Mouse (Mus musculus): Measurements from ENCODE around the gene Fign. TPM values are rescaled to one million over a fixed set of nuclear protein-coding genes. Genes with fewer than 3 reads are reported as not detected.
A peak's percentile ranks its signal among the peaks of the same experiment; 100 is the strongest.

The Fign gene
- total and polyA plus RNA-seq, 2 experiments from 2014 or later: 10.7 to 11.6 TPM

- WGBS: 65% methylated on average over 3 of the region's 3 CpGs
- H3K27ac ChIP-seq (ENCODE audit: low read depth, low read length): no peak overlapping the region
These were observed 19.3 kb downstream of the Fign start for GRCm38 (mm10) chr2:64078551-64078950.

DNA sequence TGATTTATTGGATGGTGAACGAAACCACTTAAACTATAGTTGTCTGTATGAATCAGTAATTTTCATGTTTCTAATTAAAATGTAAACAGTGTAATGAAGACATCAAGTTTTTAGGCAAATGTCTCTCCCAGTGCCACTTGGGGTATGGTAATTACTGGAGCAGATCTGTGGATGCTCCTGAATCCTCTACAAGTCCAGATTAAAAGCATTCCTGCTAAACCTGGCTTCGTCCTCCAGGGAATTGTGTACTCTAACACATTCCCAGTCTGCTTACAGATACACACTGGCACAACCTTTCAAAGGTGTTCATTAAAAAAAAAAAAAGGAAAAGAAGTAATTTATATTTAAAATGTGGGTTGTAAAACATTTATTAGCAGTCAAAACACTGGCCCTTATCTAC, 20.0 kb downstream of the Fign start:
- no peak overlapping the region for H3K9ac ChIP-seq
- 50% methylated on average over 2 of the region's 2 CpGs for WGBS
- H3K4me3 ChIP-seq (ENCODE audit: low read depth, low read length): no peak overlapping the region
- TF ChIP-seq CTCF (IDR thresholded peaks at IDR 0.05; ENCODE audit: low read depth): no peak
- no peaks in the 10 kb centered on the region for H3K4me1 ChIP-seq (ENCODE audit: insufficient read depth)
- no peak for DNase-seq
- peaks cover 3% of the 10 kb centered on the region; the same call in 1 of the 2 replicates for H3K27me3 ChIP-seq (ENCODE audit: insufficient read depth, low read length)
- H3K27ac ChIP-seq (ENCODE audit: low read depth, low read length): no peak overlapping the region
- no peaks in the 10 kb centered on the region for H3K36me3 ChIP-seq (ENCODE audit: insufficient read depth)
- H3K9me3 ChIP-seq (ENCODE audit: low read length): no peaks in the 10 kb centered on the region
- no peak overlapping the region for H3K4me2 ChIP-seq (ENCODE audit: low read depth)
- ATAC-seq: no peak

More at GRCm38 (mm10) chr2:64078551-64078950, 19.3 kb downstream of the Fign start:
- Histone ChIP-seq H3K4me2 (ENCODE audit: low read depth) (no peak overlapping the region), H3K27me3 (ENCODE audit: insufficient read depth, low read length) (no peaks in the 10 kb centered on the region; the same call in 1 of the 2 replicates), H3K9ac (no peak overlapping the region), H3K4me3 (ENCODE audit: low read depth, low read length) (no peak overlapping the region), H3K4me1 (ENCODE audit: insufficient read depth) (no peaks in the 10 kb centered on the region), H3K9me3 (ENCODE audit: low read length) (no peaks in the 10 kb centered on the region), H3K36me3 (ENCODE audit: insufficient read depth) (no peaks in the 10 kb centered on the region)
- TF ChIP-seq CTCF (IDR thresholded peaks at IDR 0.05; ENCODE audit: low read depth): no peak
- no peak for DNase-seq
- ATAC-seq: no peak

DNA sequence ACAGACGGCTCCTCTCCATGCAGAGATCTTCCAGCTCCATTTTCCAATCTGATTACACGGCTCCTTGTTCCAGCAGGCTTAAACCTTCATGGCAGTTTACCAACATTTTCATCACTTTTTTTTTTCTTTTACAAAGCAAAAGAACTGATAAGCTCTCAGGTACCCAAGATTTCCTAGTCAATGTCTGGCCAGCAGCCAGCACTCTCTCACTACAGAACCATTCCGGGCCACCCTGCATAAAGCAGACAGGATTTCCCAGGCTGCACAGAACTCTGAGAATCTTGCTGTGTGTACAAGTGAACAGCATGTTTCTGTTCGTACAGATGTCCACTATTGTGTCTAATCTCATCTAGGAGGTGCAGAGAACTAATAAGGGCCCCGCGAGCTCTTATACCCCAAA, 22.0 kb downstream of the Fign start:
- H3K9me3 ChIP-seq (ENCODE audit: low read length): no peaks in the 10 kb centered on the region
- ATAC-seq (no peak), DNase-seq (no peak)
- H3K27me3 ChIP-seq (ENCODE audit: insufficient read depth, low read length): peaks cover 4% of the 10 kb centered on the region; the same call in 1 of the 2 replicates
- H3K4me3 ChIP-seq (ENCODE audit: low read depth, low read length): no peak overlapping the region
- peak overlapping the region; percentile 39; the same call in 1 of the 2 replicates for H3K4me2 ChIP-seq (ENCODE audit: low read depth)
- H3K27ac ChIP-seq (ENCODE audit: low read depth, low read length): no peak overlapping the region
- H3K36me3 ChIP-seq (ENCODE audit: insufficient read depth): no peaks in the 10 kb centered on the region
- no peak overlapping the region for H3K9ac ChIP-seq
- no peaks in the 10 kb centered on the region for H3K4me1 ChIP-seq (ENCODE audit: insufficient read depth)
- WGBS: 23% methylated on average over 6 of the region's 6 CpGs
- TF ChIP-seq CTCF (IDR thresholded peaks at IDR 0.05; ENCODE audit: low read depth): no peak

- peak overlapping the region; percentile 39 for H3K4me2 ChIP-seq (ENCODE audit: low read depth)
- H3K27ac ChIP-seq (ENCODE audit: low read depth, low read length): no peak overlapping the region
- no peak overlapping the region for H3K9ac ChIP-seq
- 20% methylated on average over 17 of the region's 17 CpGs for WGBS
- H3K9me3 ChIP-seq (ENCODE audit: low read length): no peaks in the 10 kb centered on the region
- H3K36me3 ChIP-seq (ENCODE audit: insufficient read depth): no peaks in the 10 kb centered on the region
- no peaks in the 10 kb centered on the region for H3K4me1 ChIP-seq (ENCODE audit: insufficient read depth)
- ATAC-seq (peak; percentile 32), DNase-seq (peak; percentile 51)
- no peak for TF ChIP-seq CTCF (IDR thresholded peaks at IDR 0.05; ENCODE audit: low read depth)
- H3K27me3 ChIP-seq (ENCODE audit: insufficient read depth, low read length): peaks cover 4% of the 10 kb centered on the region; the same call in 1 of the 2 replicates
- H3K4me3 ChIP-seq (ENCODE audit: low read depth, low read length): peak overlapping the region; percentile 11
These were observed 23.0 kb downstream of the Fign start for GRCm38 (mm10) chr2:64074602-64075389.

- 26% methylated on average over 4 of the region's 4 CpGs for WGBS
- TF ChIP-seq CTCF (IDR thresholded peaks at IDR 0.05; ENCODE audit: low read depth): no peak
- H3K27ac ChIP-seq (ENCODE audit: low read depth, low read length): no peak overlapping the region
- no peak for DNase-seq
- no peak for ATAC-seq
- H3K9me3 ChIP-seq (ENCODE audit: low read length): no peaks in the 10 kb centered on the region
- no peak overlapping the region for H3K4me2 ChIP-seq (ENCODE audit: low read depth)
- H3K36me3 ChIP-seq (ENCODE audit: insufficient read depth): no peaks in the 10 kb centered on the region
- H3K9ac ChIP-seq: no peak overlapping the region
- no peaks in the 10 kb centered on the region for H3K4me1 ChIP-seq (ENCODE audit: insufficient read depth)
- H3K4me3 ChIP-seq (ENCODE audit: low read depth, low read length): no peak overlapping the region
- H3K27me3 ChIP-seq (ENCODE audit: insufficient read depth, low read length): peaks cover 4% of the 10 kb centered on the region; the same call in 1 of the 2 replicates
These were observed 25.7 kb downstream of the Fign start for GRCm38 (mm10) chr2:64072158-64072557.

- H3K9ac ChIP-seq: no peak overlapping the region
- H3K4me3 ChIP-seq (ENCODE audit: low read depth, low read length): no peak overlapping the region
- 0 out of 2 replicates have a peak, but pooled peaks cover 5% of the 10 kb centered on the region for H3K4me1 ChIP-seq (ENCODE audit: insufficient read depth)
- no peaks in the 10 kb centered on the region for H3K36me3 ChIP-seq (ENCODE audit: insufficient read depth)
- no peak overlapping the region for H3K4me2 ChIP-seq (ENCODE audit: low read depth)
- TF ChIP-seq CTCF (IDR thresholded peaks at IDR 0.05; ENCODE audit: low read depth): no peak
- H3K27ac ChIP-seq (ENCODE audit: low read depth, low read length): no peak overlapping the region
- ATAC-seq: no peak
- 87% methylated on average over 10 of the region's 10 CpGs for WGBS
- peaks cover 4% of the 10 kb centered on the region; the same call in 1 of the 2 replicates for H3K27me3 ChIP-seq (ENCODE audit: insufficient read depth, low read length)
- H3K9me3 ChIP-seq (ENCODE audit: low read length): no peaks in the 10 kb centered on the region
- no peak for DNase-seq
These were observed 27.7 kb downstream of the Fign start for GRCm38 (mm10) chr2:64069950-64070695.

- 0 out of 2 replicates have a peak, but pooled peaks cover 5% of the 10 kb centered on the region for H3K4me1 ChIP-seq (ENCODE audit: insufficient read depth)
- no peak for ATAC-seq
- no peak overlapping the region for H3K4me2 ChIP-seq (ENCODE audit: low read depth)
- no peak overlapping the region for H3K4me3 ChIP-seq (ENCODE audit: low read depth, low read length)
- no peaks in the 10 kb centered on the region for H3K36me3 ChIP-seq (ENCODE audit: insufficient read depth)
- 16% methylated on average over 4 of the region's 4 CpGs for WGBS
- H3K27me3 ChIP-seq (ENCODE audit: insufficient read depth, low read length): no peaks in the 10 kb centered on the region
- DNase-seq: no peak
- H3K9me3 ChIP-seq (ENCODE audit: low read length): no peaks in the 10 kb centered on the region
- no peak for TF ChIP-seq CTCF (IDR thresholded peaks at IDR 0.05; ENCODE audit: low read depth)
- H3K27ac ChIP-seq (ENCODE audit: low read depth, low read length): no peak overlapping the region
- no peak overlapping the region for H3K9ac ChIP-seq
These were observed 32.3 kb downstream of the Fign start for GRCm38 (mm10) chr2:64065511-64065910.
